Mouse (Mus musculus) ES-E14 (cell line): ENCODE measurements around the gene Hfe2. TPM values are rescaled to one million over a fixed set of nuclear protein-coding genes. Genes with fewer than 3 reads are reported as not detected.

ENCODE experiments used
- DNase-seq: peaks from one replicate; pipeline ENCODE4 v3.0.0-alpha.2; 2013; ENCODE audit warnings: low read depth, low spot score
- H3K27ac ChIP-seq: 2 replicates; pipeline ENCODE4 v1.5.1; 2012; ENCODE audit warnings: low read depth, mild to moderate bottlenecking, low read length, moderate library complexity, mixed read lengths; ENCODE audit not compliant: poor library complexity, insufficient read depth, severe bottlenecking
- H3K36me3 ChIP-seq: 2 replicates; pipeline ENCODE4 v1.6.1; 2012; ENCODE audit warnings: mild to moderate bottlenecking, low read length, moderate library complexity, mixed read lengths; ENCODE audit not compliant: control insufficient read depth, poor library complexity, insufficient read depth, severe bottlenecking
- H3K4me1 ChIP-seq, 2 experiments: fragments of 150-350 bp in 1 of 2; sonication (generic) in 1 of 2; 2 replicates each; pipeline ENCODE4 v1.6.1; 2012; ENCODE audit warnings: low read length in 2 of 2, mild to moderate bottlenecking in 1 of 2, mixed read lengths in 1 of 2; ENCODE audit not compliant: control insufficient read depth in 2 of 2, insufficient read depth in 2 of 2, poor library complexity in 1 of 2
- H3K4me3 ChIP-seq, 2 experiments: fragments of 150-350 bp in 1 of 2; sonication (generic) in 1 of 2; 2 replicates each; pipeline ENCODE4 v1.5.1; 2012; ENCODE audit warnings: low read length in 2 of 2, low read depth in 1 of 2, mild to moderate bottlenecking in 1 of 2, mixed read lengths in 1 of 2; ENCODE audit not compliant: insufficient read depth in 1 of 2, poor library complexity in 1 of 2, severe bottlenecking in 1 of 2
- H3K9ac ChIP-seq: 2 replicates; pipeline ENCODE4 v1.6.1; 2012; ENCODE audit warnings: low read depth, mild to moderate bottlenecking, low read length, mixed read lengths; ENCODE audit not compliant: poor library complexity, insufficient read depth, severe bottlenecking
- H3K9me3 ChIP-seq: fragments of 150-350 bp; sonication (generic); 2 replicates; pipeline ENCODE4 v1.6.1; 2012; ENCODE audit warnings: low read depth, mild to moderate bottlenecking, low read length; ENCODE audit not compliant: control insufficient read depth, insufficient read depth
- CHD2 ChIP-seq: IDR thresholded peaks from 2 replicates; pipeline ENCODE4 v1.6.1; 2014; ENCODE audit warnings: mild to moderate bottlenecking, low read depth, low read length, inconsistent platforms
- HCFC1 ChIP-seq: IDR thresholded peaks from 2 replicates; pipeline ENCODE4 v1.6.1; 2012; ENCODE audit warnings: low read length, inconsistent platforms, borderline replicate concordance; ENCODE audit not compliant: insufficient read depth
- MAFK ChIP-seq: IDR thresholded peaks from 2 replicates; pipeline ENCODE4 v1.6.1; 2014; ENCODE audit warnings: mild to moderate bottlenecking, low read depth, low read length, inconsistent platforms; ENCODE audit not compliant: insufficient read depth
- ZC3H11A ChIP-seq: IDR thresholded peaks from 2 replicates; pipeline ENCODE4 v1.6.1; 2012; ENCODE audit warnings: low read depth, mild to moderate bottlenecking, inconsistent platforms, low read length, borderline replicate concordance
- ZNF384 ChIP-seq: IDR thresholded peaks from 2 replicates; pipeline ENCODE4 v1.6.1; 2012; ENCODE audit warnings: low read depth, low read length, inconsistent platforms
- in situ Hi-C, 2 experiments: fragments of 600-800 bp; cut with MboI; formaldehyde crosslinking; loops; one replicate each; pipeline ENCODE4 v1.15.1; 2025; ENCODE audit warnings: low sequenced_read_pairs in 2 of 2, inconsistent platforms in 1 of 2; ENCODE audit not compliant: unreplicated experiment in 2 of 2
- total RNA-seq: library from RNA; depleted of rRNA; stranded (reverse); fragments of 300-350 nt; gene quantifications from 2 replicates; pipeline ENCODE4 v1.2.3, GENCODE M21; 2012

Gene Hfe2
- total RNA-seq, 1 experiment = 1.0 TPM

GRCm38 (mm10) chr3:96561946-96562681 is 37.1 kb downstream of the Hfe2 start:
- no peak overlapping the region; the same call in 1 of the 2 replicates for H3K9ac ChIP-seq
- in situ Hi-C loops = no loop called here
- H3K4me3 ChIP-seq = peak overlapping the region in 1 of 2 experiments; percentile 60; a peak in 2 of 4 replicates
- H3K27ac ChIP-seq = peak overlapping the region; percentile 29; the same call in 1 of the 2 replicates
- H3K36me3 ChIP-seq = peaks cover 28% of the 10 kb centered on the region
- TF ChIP-seq ZC3H11A = no peak
- TF ChIP-seq MAFK = no peak
- TF ChIP-seq CHD2 = no peak
- no peak for TF ChIP-seq HCFC1
- no peak for TF ChIP-seq ZNF384
- no peaks in the 10 kb centered on the region for H3K9me3 ChIP-seq
- no peak for DNase-seq
- H3K4me1 ChIP-seq = peaks cover 9 to 19% of the 10 kb centered on the region in 2 experiments

GRCm38 (mm10) chr3:96563267-96563666 is 38.3 kb downstream of the Hfe2 start:
- Histone ChIP-seq H3K36me3 (peaks cover 28% of the 10 kb centered on the region), H3K9ac (no peak overlapping the region; the same call in 1 of the 2 replicates), H3K4me1 (peaks cover 9 to 21% of the 10 kb centered on the region in 2 experiments), H3K27ac (no peak overlapping the region), H3K4me3 (0 out of 4 replicates have a peak overlapping the region, but pooled peaks of 1 of the 2 experiments have one; percentile 7), H3K9me3 (no peaks in the 10 kb centered on the region)
- in situ Hi-C loops = no loop called here
- TF ChIP-seq ZC3H11A (no peak), CHD2 (no peak), ZNF384 (no peak), HCFC1 (no peak), MAFK (no peak)
- no peak for DNase-seq

GRCm38 (mm10) chr3:96563911-96564632 is 39.1 kb downstream of the Hfe2 start:
- DNase-seq = no peak
- Histone ChIP-seq H3K4me3 (no peak overlapping the region), H3K4me1 (peaks cover 12 to 21% of the 10 kb centered on the region in 2 experiments), H3K36me3 (peaks cover 24% of the 10 kb centered on the region), H3K27ac (peak overlapping the region; percentile 47; the same call in 1 of the 2 replicates), H3K9ac (peak overlapping the region; percentile 1; the same call in 1 of the 2 replicates), H3K9me3 (no peaks in the 10 kb centered on the region)
- no peak for TF ChIP-seq CHD2
- no peak for TF ChIP-seq ZNF384
- no peak for TF ChIP-seq MAFK
- TF ChIP-seq ZC3H11A = no peak
- TF ChIP-seq HCFC1 = no peak
- in situ Hi-C loops = no loop called here

GRCm38 (mm10) chr3:96564633-96565032 is 39.7 kb downstream of the Hfe2 start:
- H3K27ac ChIP-seq = peak overlapping the region; percentile 47; the same call in 1 of the 2 replicates
- no peak for TF ChIP-seq ZNF384
- no peak for TF ChIP-seq MAFK
- TF ChIP-seq ZC3H11A = no peak
- TF ChIP-seq HCFC1 = no peak
- TF ChIP-seq CHD2 = no peak
- no peak for DNase-seq
- peaks cover 20% of the 10 kb centered on the region for H3K36me3 ChIP-seq
- no peak overlapping the region for H3K4me3 ChIP-seq
- H3K9me3 ChIP-seq = no peaks in the 10 kb centered on the region
- in situ Hi-C loops = no loop called here
- peak overlapping the region; percentile 1; the same call in 1 of the 2 replicates for H3K9ac ChIP-seq
- peaks cover 12 to 25% of the 10 kb centered on the region in 2 experiments for H3K4me1 ChIP-seq
